Mouse (Mus musculus) spleen, postnatal 14 days (tissue): Measurements from ENCODE around the gene Gm5485.

Experiments
- DNase-seq, 2 experiments: peaks; one replicate each; pipeline ENCODE4 v3.0.0; 2021 to 2022; ENCODE audit warnings: low spot score in 2 of 2

The Gm5485 gene

DNA sequence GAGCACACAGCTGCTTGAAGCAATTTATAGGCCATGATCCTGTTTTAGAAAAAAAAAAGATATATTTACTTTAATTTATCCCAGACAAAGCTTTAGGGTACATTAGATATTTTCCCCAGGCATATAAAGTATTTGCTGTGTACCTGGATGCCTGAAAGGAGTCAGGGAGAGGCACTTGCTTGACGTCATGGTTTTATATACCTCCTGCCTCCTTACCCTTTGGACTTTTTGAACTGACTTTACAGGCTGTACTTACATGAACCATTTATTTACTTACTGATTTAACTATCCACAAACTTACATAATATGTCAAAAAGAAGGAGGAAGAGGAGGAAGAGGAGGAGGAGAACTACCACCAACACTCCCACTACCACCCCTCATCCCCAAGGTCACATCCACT, at the start of gene Gm5485:
Gm5485 (minus strand) TSS at position 171 of the 400 bp plus-strand sequence.
- no peak for DNase-seq

DNA sequence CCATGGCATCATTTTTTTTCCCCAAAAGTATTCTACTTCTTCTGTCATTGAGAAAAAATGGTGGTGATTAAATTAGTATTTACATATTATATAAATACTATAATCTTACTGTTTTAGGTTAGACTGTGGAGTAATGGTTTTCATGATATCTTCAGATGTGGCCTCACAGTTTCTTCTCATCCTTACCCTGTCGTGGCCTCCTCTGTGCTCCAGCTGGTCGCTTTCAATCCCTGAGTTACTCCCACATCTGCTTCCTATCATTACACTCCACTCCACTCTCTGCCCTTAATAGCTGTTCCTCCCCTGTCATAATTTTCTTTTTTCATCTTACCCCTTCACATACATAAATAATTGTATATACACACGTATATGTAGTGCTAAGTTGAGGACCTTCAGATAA, 41.0 kb upstream of the Gm5485 start:
- no peak for DNase-seq

DNA sequence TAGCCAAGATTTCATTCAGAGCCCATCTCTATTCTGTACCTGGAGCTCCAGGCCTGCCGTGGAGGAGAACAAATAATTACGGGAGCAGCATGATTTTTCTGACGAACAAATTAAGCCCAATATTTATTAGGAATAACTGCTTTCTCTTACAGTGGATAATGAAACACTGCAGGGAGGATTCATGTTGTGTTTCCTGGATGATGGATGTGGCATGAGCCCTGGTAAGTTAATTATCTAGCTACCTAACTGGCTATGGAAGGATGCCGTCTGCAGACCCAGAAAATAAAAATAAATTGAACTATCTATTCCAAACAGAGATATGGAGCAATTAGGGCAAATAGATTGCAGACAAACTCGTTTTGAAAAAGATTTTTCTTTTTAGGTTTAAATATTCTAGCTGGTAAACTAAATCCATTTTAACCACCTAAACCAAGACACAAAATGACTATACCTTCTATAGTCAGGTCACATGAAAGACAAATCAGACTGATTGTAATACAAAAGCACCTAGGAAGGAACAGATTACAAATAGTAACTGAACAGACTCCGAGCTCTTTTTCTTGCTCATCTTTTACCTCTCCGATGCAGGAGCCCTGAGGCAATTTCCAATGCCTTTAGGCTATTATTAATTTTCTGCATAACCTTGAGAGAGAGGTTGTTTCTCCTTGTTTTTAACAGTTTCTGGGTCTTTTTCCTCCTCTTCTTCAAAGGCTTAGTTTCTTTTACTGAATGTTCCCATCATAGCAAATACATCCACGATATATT, 34.1 kb upstream of the Gm5485 start:
- DNase-seq = no peak

DNA sequence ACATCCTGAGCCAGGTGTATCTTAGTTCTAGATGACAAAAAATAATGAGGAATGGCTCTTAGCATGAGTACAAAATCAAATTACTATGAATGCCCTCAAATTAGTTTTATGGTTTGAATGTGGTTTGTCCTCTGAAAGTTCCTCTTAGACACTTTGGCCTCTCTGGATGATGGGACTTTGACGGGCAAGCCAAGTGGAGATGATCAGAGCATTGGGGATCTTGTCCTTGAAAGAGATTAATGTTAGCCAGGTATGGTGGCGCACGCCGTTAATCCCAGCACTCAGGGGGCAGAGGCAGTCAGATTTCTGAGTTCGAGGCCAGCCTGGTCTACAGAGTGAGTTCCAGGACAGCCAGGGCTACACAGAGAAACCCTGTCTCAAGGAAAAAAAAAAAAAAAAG, 32.4 kb upstream of the Gm5485 start:
- DNase-seq = no peak

GRCm38 (mm10) chr16:48437476-48437875, 25.3 kb upstream of the Gm5485 start:
- no peak for DNase-seq

GRCm38 (mm10) chr16:48435454-48435853, 23.2 kb upstream of the Gm5485 start:
- DNase-seq = no peak

DNA sequence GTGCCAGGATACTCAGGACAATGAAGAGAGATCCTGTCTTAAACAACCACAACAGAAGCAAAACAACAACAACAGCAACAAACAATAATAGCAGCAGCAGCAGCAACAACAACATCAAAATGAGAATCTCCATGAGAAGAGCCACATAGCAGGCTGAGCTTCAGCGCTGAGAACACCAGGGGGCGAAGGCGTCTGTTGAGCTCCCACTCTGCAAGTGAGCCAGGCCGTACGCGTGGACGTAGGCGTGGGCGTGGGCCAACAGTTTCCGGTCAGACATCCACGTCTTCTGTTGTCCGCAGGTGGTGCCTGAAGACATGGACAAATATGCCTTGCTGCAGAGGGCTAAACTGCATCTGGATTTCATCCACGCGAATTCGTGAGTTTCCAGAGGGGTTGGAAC, 18.8 kb upstream of the Gm5485 start, which contains the start of gene Morc1:
Morc1 (plus strand) TSS at position 211 of the 400 bp plus-strand sequence.
- DNase-seq = no peak

DNA sequence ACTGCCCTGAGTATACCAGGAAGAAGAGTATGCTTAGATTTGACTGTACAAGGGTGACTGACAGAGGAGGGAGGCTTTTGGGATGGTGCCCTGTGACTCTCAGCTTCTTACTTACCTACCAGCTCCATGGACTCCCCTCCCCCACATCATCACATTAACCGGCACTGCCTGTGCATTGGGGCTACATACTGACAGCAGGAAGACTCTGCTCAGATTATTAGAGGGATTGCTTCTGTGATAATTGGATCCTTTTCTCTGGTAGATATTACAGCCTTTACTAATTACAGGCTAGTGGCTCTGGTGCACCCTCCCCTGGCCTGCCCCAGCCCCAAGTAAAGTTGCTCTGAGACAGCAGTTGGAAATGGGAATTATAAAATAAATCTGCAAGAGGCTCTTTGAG, 17.2 kb upstream of the Gm5485 start:
- no peak for DNase-seq

- no peak for DNase-seq
Observed at GRCm38 (mm10) chr16:48424069-48424468, 11.9 kb upstream of the Gm5485 start.

DNA sequence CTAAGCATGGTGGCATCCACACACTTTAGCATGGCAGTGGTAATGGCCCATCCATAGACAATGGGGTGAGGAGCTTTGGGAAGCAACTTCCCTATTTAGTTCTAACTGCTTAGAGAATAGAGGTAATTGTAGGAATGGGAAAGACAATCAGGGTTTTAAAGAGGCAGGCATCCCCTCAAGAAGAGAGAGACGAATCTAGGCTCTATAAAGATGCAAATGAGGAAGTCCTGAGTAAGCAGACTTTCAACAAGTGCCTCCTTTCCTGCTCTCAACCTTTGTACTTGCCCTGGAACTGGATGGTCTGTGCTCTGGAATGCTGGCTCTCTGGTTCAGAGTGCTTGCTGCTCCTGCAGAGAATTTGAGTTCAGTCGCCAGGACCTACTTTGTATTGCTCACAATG, 10.3 kb upstream of the Gm5485 start:
- no peak for DNase-seq

DNA sequence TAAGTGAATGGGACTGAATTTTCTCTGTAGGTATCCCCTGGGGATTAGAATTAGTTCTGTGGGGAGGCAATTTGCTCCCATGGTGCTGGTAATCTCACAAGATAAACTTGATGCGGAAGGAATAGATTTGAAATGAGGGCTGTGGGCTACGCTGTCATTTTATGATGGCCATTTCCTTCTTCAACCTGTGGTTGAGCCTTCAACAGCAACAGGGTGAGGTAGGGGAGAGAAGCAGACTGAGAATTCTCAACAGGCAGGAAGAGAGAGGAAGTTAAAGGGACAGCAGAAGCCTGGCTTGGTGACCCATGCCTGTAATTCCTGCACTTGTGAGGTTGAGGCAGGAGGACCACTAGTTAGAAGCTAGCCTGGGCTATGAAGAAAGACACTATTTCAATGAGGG, 6.8 kb upstream of the Gm5485 start:
- no peak for DNase-seq

GRCm38 (mm10) chr16:48418557-48418956, 6.3 kb upstream of the Gm5485 start:
- no peak for DNase-seq

GRCm38 (mm10) chr16:48410125-48410524, 2.1 kb downstream of the Gm5485 start:
- DNase-seq = no peak

- DNase-seq = no peak
Observed at GRCm38 (mm10) chr16:48409580-48409979, 2.6 kb downstream of the Gm5485 start.

DNA sequence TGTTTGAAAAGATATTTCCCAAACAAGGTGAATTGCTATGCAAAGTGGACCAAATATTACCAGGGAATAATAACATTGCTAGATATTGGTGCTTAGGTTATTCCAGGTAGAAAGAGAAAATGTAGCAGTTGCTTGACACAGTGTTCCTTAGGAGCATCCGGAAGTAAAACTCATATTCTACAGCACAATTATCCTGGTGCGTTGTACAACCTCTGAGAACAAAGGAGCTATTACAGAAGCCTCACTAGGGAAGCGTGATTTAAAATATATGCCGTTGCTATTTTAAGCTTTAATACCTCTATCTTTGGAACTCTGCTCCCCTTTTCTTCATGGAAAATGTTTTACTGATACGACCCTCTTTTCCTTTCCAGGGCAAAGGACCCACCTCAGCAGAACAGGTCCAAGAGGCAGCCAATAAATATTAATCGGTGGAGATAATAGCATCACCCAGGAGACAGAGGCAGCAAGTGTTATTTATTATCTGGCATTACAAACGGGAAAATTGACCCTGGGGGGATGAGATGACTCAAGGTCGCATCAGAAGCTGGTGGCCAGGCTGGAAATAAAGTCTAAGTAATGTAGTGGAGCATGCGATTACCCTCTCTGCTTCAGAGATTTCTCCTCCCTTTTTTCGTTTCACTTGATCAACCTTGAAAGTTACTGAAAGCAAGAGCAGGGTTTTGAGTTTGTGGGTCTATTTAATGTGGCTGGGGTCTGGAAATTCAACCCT, 6.4 kb downstream of the Gm5485 start:
- DNase-seq = no peak

GRCm38 (mm10) chr16:48404009-48404408, 8.2 kb downstream of the Gm5485 start:
- no peak for DNase-seq

DNA sequence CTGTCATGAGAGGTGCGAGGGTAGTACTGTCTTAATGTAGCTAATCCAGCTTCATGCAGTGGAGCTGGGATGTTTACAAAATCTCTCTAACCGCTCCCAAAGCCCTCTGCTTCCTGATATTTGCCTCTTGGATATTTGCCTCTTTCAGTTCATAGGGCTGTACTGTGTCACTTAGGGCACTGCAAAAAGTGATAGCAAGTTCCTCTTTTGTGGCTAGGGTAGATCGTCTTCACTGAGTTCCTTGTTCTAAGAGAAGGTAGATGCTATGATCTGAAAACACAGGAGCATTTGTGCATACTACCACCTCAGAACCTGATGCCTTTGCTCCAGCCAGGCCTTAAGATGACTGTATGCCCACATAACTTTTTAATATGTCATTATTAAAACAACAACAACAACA, 8.8 kb downstream of the Gm5485 start:
- DNase-seq = no peak

- no peak for DNase-seq
Observed at GRCm38 (mm10) chr16:48402963-48403362, 9.3 kb downstream of the Gm5485 start.

DNA sequence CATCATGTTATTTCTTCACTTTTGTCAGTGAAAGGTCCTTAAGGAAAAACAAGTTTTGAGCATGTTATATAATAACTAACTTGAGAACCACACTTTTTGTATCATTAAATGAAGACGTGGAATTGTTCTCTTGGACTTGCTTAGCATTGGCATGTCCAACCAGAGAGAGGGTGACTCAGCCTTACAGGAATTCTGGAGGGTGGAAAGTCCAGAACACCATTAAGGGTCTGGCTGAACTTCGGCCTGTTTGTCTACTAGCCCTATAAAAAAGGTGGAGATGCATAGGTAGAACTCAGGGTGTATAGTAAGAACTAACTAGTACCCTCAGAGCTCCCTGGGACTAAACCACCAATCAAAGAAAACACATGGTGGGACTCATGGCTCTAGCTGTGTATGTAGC, 16.9 kb downstream of the Gm5485 start:
- no peak for DNase-seq

- no peak for DNase-seq
Observed at GRCm38 (mm10) chr16:48386982-48387381, 25.2 kb downstream of the Gm5485 start.

DNA sequence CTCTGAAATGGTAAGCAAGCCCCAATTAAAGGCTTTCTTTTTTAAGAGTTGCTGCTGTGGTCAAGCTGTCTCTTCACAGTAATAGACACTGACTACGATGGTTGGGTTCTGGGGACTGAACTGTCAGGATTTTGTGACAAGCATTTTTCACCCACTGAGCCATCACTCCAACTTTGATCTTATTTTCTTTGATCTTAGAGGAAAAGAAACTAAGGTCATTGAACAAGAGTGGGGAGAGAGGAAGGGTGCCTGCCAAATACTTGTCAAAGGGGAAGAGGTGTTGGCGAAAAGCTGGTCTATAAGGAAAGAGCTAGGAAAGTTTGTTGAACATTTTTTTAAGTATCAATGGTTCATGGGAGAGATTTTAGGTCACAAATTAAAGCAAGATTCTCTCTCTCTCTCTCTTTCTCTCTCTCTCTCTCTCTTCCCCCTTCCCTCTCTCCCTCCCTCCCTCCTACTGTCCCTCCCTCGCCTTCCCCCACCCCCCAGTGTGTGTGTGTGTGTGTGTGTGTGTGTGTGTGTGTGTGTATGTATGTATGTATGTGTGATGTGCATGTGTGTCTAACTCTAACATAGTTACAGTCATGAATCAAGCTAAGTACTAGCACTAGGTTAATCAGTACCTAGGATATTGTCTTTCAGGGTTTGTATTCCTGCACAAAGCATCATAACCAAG, 28.5 kb downstream of the Gm5485 start:
- DNase-seq = no peak

GRCm38 (mm10) chr16:48373711-48374485, 38.3 kb downstream of the Gm5485 start:
- no peak for DNase-seq
